Mouse (Mus musculus): ENCODE data around the gene Ntng1. TPM values are rescaled to one million over a fixed set of nuclear protein-coding genes. Genes with fewer than 3 reads are reported as not detected.

Ntng1 gene
- polyA plus RNA-seq, 1 experiment from 2014 or later, result 1.2 TPM

DNA sequence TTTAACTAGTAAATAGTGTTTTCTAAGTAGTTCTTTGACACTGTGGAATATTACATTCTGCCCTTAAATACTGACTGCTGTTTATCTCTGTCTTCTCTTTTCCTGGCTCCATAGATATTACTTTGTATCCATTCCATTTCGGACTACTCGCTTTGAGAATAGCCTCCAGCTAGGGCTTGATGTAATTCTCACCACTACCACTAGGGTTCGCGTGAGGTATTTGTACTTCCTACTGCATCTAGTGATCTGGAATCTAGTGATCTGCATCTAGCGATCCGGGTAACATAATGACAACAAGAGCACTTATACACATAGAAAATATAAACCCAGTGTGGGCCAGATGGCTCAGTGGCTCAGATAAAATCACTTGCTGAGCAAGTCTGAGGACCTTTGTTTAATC, 14.2 kb downstream of the Ntng1 start:
- no peaks in the 10 kb centered on the region for H3K27me3 ChIP-seq (ENCODE audit: control insufficient read depth, insufficient read depth, low read length)
- H3K9ac ChIP-seq (ENCODE audit: low read length), result no peak overlapping the region
- H3K9me3 ChIP-seq (ENCODE audit: control insufficient read depth, low read length), result no peaks in the 10 kb centered on the region
- H3K4me1 ChIP-seq (replicated peaks; ENCODE audit: control insufficient read depth, insufficient read depth), result no peaks in the 10 kb centered on the region
- ATAC-seq (ENCODE audit: low FRiP score, low TSS enrichment) (no peak), DNase-seq (ENCODE audit: low spot score) (no peak)
- no peak overlapping the region for H3K4me2 ChIP-seq (replicated peaks; ENCODE audit: low read depth)
- TF ChIP-seq CTCF (IDR thresholded peaks at IDR 0.05; ENCODE audit: low read depth) (peak; percentile 61), EP300 (optimal IDR thresholded peaks at IDR 0.05) (no peak)
- no peak overlapping the region for H3K4me3 ChIP-seq (ENCODE audit: low read depth, low read length)
- 69% methylated on average over 6 of the region's 6 CpGs for WGBS
- H3K27ac ChIP-seq (replicated peaks), result no peak overlapping the region
- H3K36me3 ChIP-seq (ENCODE audit: control insufficient read depth, insufficient read depth, low read length), result no peaks in the 10 kb centered on the region

DNA sequence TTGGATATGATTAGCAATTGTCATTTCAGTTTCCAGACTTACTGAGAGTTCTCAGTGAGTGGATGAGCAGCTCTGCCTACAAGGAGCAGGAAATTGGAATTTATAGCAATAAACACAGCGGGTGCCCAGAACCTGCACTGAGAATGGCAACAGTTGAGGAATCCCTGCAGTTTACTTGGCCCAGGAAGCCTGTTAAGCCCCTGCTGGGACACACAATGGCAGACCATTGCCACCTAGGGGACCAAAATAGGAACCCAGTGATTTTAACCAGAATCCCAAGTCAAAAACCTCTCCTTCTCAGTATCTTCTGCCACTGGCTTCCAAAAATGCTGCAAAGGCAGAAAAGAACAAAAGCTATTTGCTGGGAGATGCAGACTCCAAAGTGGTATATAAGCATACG, 37.8 kb downstream of the Ntng1 start:
- H3K4me2 ChIP-seq (replicated peaks; ENCODE audit: low read depth), result no peak overlapping the region
- no peak overlapping the region for H3K27ac ChIP-seq (replicated peaks)
- 54% methylated on average over 2 of the region's 2 CpGs for WGBS
- TF ChIP-seq EP300 (optimal IDR thresholded peaks at IDR 0.05), result no peak
- peak; percentile 42 for TF ChIP-seq CTCF (IDR thresholded peaks at IDR 0.05; ENCODE audit: low read depth)
- H3K36me3 ChIP-seq (ENCODE audit: control insufficient read depth, insufficient read depth, low read length), result no peaks in the 10 kb centered on the region
- no peaks in the 10 kb centered on the region for H3K27me3 ChIP-seq (ENCODE audit: control insufficient read depth, insufficient read depth, low read length)
- ATAC-seq (ENCODE audit: low FRiP score, low TSS enrichment) (no peak), DNase-seq (ENCODE audit: low spot score) (no peak)
- no peak overlapping the region for H3K9ac ChIP-seq (ENCODE audit: low read length)
- no peaks in the 10 kb centered on the region for H3K4me1 ChIP-seq (replicated peaks; ENCODE audit: control insufficient read depth, insufficient read depth)
- no peak overlapping the region for H3K4me3 ChIP-seq (ENCODE audit: low read depth, low read length)
- H3K9me3 ChIP-seq (ENCODE audit: control insufficient read depth, low read length), result no peaks in the 10 kb centered on the region

DNA sequence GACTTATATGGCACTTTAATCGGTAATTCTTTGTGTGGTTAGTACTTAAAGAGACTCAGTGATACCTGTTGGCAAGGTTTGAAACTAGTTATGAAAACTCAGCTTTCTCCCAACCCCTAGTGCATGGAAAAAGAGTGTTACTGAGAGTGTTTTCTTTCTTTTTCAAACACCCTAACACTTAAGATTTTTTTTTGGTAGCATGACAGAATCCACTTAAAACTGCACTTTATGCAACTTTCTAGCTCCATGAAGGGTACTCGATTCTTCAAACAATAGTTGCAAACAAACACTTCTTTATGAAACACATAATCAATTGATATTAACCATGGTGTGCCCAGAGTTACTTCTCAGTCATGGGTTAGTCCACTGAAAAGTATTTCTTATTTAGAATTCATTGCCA, 49.4 kb downstream of the Ntng1 start:
- no peaks in the 10 kb centered on the region for H3K27me3 ChIP-seq (ENCODE audit: control insufficient read depth, insufficient read depth, low read length)
- no peaks in the 10 kb centered on the region for H3K4me1 ChIP-seq (replicated peaks; ENCODE audit: control insufficient read depth, insufficient read depth)
- no peak overlapping the region for H3K4me2 ChIP-seq (replicated peaks; ENCODE audit: low read depth)
- H3K36me3 ChIP-seq (ENCODE audit: control insufficient read depth, insufficient read depth, low read length), result no peaks in the 10 kb centered on the region
- no peak for TF ChIP-seq CTCF (IDR thresholded peaks at IDR 0.05; ENCODE audit: low read depth)
- no peak for TF ChIP-seq EP300 (optimal IDR thresholded peaks at IDR 0.05)
- H3K4me3 ChIP-seq (ENCODE audit: low read depth, low read length), result no peak overlapping the region
- H3K9me3 ChIP-seq (ENCODE audit: control insufficient read depth, low read length), result no peaks in the 10 kb centered on the region
- 83% methylated on average over 2 of the region's 2 CpGs for WGBS
- ATAC-seq (ENCODE audit: low FRiP score, low TSS enrichment), result no peak
- DNase-seq (ENCODE audit: low spot score), result no peak
- no peak overlapping the region for H3K27ac ChIP-seq (replicated peaks)
- H3K9ac ChIP-seq (ENCODE audit: low read length), result no peak overlapping the region

DNA sequence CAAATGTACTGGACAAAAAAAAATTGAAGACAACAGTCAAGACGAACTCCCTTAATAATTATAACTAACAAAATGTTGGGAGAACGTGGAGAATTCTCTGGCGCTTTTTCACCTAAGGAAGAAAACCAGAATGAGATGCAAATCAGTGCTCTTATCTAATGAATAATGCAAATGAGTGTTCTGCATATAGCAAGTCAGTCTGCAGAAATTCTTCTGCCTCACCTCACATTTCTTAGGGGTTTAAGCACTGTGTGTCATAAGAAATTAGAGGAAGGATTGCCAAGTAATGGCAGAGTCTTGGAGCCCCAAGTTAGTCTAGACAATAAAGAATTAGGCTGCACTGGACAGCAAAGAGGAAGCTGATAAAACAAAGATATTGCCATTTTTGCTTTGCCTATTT, 49.8 kb downstream of the Ntng1 start:
- 77% methylated on average over 3 of the region's 3 CpGs for WGBS

DNA sequence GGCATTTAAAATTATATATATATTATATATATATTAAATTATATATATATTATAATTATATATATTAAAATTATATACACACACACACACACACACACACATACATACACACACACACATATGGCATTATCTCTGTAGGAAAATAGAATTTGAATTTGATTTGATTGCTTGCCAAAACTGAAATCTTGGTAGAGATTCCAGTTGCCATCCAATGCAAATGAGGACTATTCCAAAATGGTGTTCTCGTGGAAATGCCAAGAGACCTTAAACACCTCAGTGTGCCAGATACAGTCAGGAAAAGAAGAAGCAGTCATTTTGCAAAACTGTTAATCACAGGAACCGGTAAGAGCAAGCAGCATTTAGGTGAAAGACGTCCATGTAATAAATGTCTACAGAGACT, 51.3 kb downstream of the Ntng1 start:
- DNase-seq (ENCODE audit: low spot score) (no peak), ATAC-seq (ENCODE audit: low FRiP score, low TSS enrichment) (no peak)
- whole genome bisulfite sequencing, result 83% methylated on average over 3 of the region's 3 CpGs

More for the DNA sequence above, 49.8 kb downstream of the Ntng1 start:
- Histone ChIP-seq H3K9ac (ENCODE audit: low read length) (no peak overlapping the region), H3K27ac (replicated peaks) (no peak overlapping the region), H3K36me3 (ENCODE audit: control insufficient read depth, insufficient read depth, low read length) (no peaks in the 10 kb centered on the region), H3K9me3 (ENCODE audit: control insufficient read depth, low read length) (no peaks in the 10 kb centered on the region), H3K27me3 (ENCODE audit: control insufficient read depth, insufficient read depth, low read length) (no peaks in the 10 kb centered on the region), H3K4me3 (ENCODE audit: low read depth, low read length) (no peak overlapping the region), H3K4me2 (replicated peaks; ENCODE audit: low read depth) (no peak overlapping the region), H3K4me1 (replicated peaks; ENCODE audit: control insufficient read depth, insufficient read depth) (no peaks in the 10 kb centered on the region)
- no peak for ATAC-seq (ENCODE audit: low FRiP score, low TSS enrichment)
- TF ChIP-seq EP300 (optimal IDR thresholded peaks at IDR 0.05) (no peak), CTCF (IDR thresholded peaks at IDR 0.05; ENCODE audit: low read depth) (no peak)
- DNase-seq (ENCODE audit: low spot score), result no peak

DNA sequence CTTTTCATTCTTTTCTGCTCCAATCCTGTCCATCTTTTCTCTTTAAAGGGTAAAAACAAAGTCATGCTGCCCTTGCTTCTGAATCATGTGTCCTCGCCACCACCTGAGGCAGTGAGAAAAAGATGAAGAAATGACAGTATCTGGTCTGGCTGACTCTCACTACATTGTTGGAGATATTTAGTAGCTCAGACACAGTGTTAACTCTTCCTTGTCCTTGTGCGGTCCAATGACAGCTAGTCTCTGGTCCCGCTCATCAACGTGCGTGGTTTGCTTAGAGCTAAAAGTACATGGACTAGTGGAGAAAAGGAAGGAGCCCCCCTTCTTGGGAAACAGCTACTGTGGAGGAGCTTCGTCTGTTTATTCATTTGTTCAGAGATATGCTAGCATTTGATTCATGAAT, 56.6 kb downstream of the Ntng1 start:
- Histone ChIP-seq H3K27me3 (ENCODE audit: control insufficient read depth, insufficient read depth, low read length) (no peaks in the 10 kb centered on the region), H3K27ac (replicated peaks) (no peak overlapping the region), H3K9me3 (ENCODE audit: control insufficient read depth, low read length) (no peaks in the 10 kb centered on the region), H3K36me3 (ENCODE audit: control insufficient read depth, insufficient read depth, low read length) (no peaks in the 10 kb centered on the region), H3K4me2 (replicated peaks; ENCODE audit: low read depth) (no peak overlapping the region), H3K4me1 (replicated peaks; ENCODE audit: control insufficient read depth, insufficient read depth) (no peaks in the 10 kb centered on the region), H3K4me3 (ENCODE audit: low read depth, low read length) (no peak overlapping the region), H3K9ac (ENCODE audit: low read length) (no peak overlapping the region)
- ATAC-seq (ENCODE audit: low FRiP score, low TSS enrichment) (no peak), DNase-seq (ENCODE audit: low spot score) (no peak)
- no peak for TF ChIP-seq EP300 (optimal IDR thresholded peaks at IDR 0.05)
- no peak for TF ChIP-seq CTCF (IDR thresholded peaks at IDR 0.05; ENCODE audit: low read depth)
- 84% methylated on average over 6 of the region's 6 CpGs for WGBS

More for the DNA sequence above, 51.3 kb downstream of the Ntng1 start:
- Histone ChIP-seq H3K9ac (ENCODE audit: low read length) (no peak overlapping the region), H3K36me3 (ENCODE audit: control insufficient read depth, insufficient read depth, low read length) (no peaks in the 10 kb centered on the region), H3K4me2 (replicated peaks; ENCODE audit: low read depth) (no peak overlapping the region), H3K27ac (replicated peaks) (no peak overlapping the region), H3K4me1 (replicated peaks; ENCODE audit: control insufficient read depth, insufficient read depth) (no peaks in the 10 kb centered on the region), H3K4me3 (ENCODE audit: low read depth, low read length) (no peak overlapping the region), H3K27me3 (ENCODE audit: control insufficient read depth, insufficient read depth, low read length) (no peaks in the 10 kb centered on the region), H3K9me3 (ENCODE audit: control insufficient read depth, low read length) (no peaks in the 10 kb centered on the region)
- no peak for TF ChIP-seq CTCF (IDR thresholded peaks at IDR 0.05; ENCODE audit: low read depth)

All from stomach, postnatal 0 days (tissue).